Mouse (Mus musculus) adrenal gland, postnatal 25 days (tissue): Measurements from ENCODE around the gene Hdhd5. TPM values are rescaled to one million over a fixed set of nuclear protein-coding genes. Genes with fewer than 3 reads are reported as not detected.
A peak's percentile ranks its signal among the peaks of the same experiment; 100 is the strongest.

Source experiments
- DNase-seq: peaks from one replicate; pipeline ENCODE4 v3.0.0; 2021; ENCODE audit warnings: mixed read lengths
- long read RNA-seq: library from polyadenylated mRNA; stranded (forward); transcript quantifications from one replicate; pipeline ENCODE4 v2.0.0, GENCODE M21; 2021
- total RNA-seq: library from RNA; stranded (reverse); gene quantifications from 2 replicates; pipeline ENCODE4 v1.2.3, GENCODE M21; 2021

The Hdhd5 gene
- 28.5 and 37.4 TPM in 2 replicates for total RNA-seq
- long read RNA-seq, transcript Hdhd5-201 (8 exons, 1,928 nt), result major isoform, 32 of 47 reads
- long read RNA-seq, partial matches to known transcripts, result 5 of 47 reads
- long read RNA-seq, other reads (novel, unspliced or antisense), result 10 of 47 reads

- peak; percentile 97 for DNase-seq
These were observed at the start of gene Hdhd5 for GRCm38 (mm10) chr6:120531020-120531965. Hdhd5 (minus strand) TSS chr6:120531319.

GRCm38 (mm10) chr6:120580713-120581015 is 49.5 kb upstream of the Hdhd5 start:
- no peak for DNase-seq

DNA sequence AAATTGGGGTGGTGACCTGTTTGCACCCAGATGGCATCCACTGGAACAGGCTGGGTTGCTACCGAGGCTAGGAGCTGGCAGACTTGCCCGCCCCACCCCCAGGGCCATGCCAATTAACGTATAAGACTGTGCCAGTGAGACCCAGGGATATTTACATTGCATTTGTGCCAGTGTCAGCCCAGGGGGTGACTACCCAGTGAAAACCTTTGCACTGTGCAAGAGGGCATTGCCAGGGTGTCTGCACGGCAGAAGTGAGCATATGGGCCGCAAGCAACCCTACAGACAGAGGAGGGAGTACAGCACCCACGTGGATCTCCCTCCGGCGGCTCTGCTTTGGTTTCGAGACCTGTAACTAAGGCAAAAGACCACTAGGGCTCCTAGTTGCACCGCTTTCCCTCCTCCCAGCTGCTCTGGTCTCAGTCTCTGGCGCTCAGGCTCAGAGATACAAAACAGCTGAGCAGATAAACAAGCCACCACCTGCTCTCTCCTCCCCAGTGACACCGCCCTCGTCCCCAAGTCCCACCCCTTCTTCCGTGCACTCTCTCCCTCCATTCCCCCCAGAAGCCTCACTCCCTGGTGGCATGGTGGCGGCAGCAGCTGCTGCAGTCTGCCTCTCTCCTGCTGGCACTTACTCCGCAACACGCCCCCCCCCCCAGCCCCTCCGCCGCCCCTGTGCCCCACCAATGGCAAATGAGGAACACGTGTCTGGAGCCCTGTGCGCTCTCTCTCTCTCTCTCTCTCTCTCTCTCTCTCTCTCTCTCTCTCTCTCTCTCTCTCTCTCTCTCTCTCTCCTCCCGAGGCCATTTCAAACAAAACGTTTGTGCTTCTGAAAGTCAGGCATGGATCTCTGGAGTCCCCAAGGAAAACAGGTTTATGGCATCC is 49.0 kb upstream of the Hdhd5 start:
- peak; percentile 41 for DNase-seq

DNA sequence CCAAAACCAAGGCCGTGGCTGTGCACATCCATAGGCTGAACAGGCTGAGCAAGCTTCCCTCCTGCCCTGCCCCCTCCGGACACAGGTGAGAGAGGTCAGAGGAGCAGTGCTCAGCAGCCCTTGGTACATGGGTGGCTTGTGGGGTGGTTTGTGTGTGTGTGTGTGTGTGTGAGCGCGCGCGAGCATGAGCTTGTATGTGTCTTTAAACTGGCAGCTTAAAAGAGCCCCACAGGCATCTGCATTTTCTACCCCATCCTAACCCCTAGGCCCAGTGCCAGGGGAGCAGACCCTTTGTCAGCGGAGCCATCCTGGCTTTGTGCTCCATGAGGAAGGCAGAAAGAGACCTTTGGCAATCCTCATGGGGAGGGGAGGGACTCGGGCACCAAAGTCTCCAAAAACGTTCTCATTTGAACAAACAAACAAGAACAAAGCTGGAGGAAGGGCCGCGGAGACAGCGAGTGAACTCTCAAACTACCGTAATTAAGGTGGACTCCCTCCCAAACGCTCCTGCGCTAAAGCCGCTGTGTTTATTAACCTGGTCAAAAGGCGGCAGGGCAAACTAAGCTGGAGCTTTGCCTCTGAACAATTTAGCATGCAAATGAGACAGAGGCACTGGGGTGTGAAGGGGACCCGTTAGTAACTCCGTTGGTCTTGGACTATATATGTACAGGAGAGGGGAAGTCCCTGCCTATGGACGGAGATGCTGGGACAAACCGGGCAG is 48.2 kb upstream of the Hdhd5 start:
- no peak for DNase-seq

- no peak for DNase-seq
These were observed 47.4 kb upstream of the Hdhd5 start for GRCm38 (mm10) chr6:120578471-120578870.

DNA sequence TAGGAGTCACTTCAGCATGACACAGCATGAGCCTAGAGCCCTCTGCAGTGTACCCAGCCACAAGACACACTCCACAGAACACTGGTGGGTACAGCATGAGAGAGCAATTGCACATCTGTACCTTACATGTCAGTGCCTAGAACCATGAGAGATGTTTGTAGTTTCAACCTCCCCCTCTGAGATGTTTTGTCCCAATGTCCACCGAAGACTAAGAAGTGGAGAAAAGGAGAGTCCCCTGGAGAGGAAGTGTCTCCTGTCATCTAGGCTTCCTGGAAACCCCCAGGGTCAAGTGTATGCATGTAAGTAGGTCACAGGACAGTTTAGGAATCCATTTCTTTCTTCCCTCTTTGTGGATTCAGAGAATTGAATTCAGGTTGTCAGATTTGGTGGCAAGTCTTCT is 41.3 kb upstream of the Hdhd5 start:
- no peak for DNase-seq

GRCm38 (mm10) chr6:120568257-120568656 is 37.1 kb upstream of the Hdhd5 start:
- no peak for DNase-seq

GRCm38 (mm10) chr6:120566911-120567909 is 36.1 kb upstream of the Hdhd5 start:
- DNase-seq, result no peak

DNA sequence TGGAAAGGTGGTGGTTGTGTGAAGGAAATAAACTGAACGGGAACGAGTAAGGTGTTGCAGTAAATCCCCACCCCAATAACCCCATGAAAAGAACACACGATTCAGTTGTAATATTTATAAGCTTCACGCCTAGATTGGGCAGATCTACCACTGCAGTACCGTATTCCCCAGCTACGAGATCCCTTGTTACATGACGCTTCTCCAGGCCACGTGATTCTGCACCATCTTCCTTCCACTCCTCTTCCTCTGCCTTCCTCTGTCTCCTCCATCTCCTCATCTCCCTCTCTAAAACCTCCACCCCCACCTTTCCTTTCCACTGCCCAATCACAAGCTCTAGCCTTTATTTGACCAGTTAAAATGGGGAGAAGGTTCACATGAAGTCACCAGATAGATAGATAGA is 25.5 kb upstream of the Hdhd5 start:
- DNase-seq, result no peak

GRCm38 (mm10) chr6:120555983-120556567 is 25.0 kb upstream of the Hdhd5 start:
- DNase-seq, result no peak

DNA sequence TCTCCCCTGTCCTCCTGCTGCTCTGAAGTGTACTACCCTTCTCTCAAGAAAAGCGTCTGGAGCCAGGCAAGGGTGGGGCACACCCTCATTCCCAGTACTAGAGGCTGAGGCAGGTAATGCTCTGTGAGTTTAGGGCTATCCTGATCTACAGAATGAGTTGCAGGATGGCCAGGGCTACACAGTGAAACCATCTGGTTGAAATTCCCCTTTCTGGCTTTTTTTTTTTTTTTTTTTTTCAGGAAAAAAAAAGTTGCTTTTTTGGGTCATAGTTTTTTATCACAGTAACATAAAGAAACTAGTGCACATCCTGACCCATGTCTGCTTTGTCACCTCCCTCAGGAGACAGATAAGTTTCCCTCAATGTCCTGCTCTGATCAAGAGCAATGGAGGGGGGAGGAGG is 24.0 kb upstream of the Hdhd5 start:
- DNase-seq, result no peak

DNA sequence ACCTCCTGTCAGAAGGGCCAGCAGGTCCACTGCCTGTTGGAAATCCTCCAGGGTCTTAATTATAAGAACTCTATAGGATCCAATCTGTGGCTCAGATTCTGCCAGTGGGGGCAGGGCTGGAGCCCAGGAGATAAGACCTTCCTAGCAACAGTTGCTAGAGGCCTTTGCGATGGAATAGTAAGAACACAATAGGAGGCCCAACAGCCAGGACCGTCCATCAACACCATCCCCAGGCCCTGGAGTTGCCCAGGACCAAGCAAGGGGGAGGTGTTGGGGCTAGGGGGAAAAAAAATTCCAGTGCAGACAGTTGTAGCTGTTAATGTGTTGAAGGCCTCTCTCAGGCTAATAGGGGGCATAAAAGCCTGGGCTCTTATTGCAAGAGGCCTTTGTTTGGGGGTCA is 19.1 kb upstream of the Hdhd5 start:
- DNase-seq, result no peak

DNA sequence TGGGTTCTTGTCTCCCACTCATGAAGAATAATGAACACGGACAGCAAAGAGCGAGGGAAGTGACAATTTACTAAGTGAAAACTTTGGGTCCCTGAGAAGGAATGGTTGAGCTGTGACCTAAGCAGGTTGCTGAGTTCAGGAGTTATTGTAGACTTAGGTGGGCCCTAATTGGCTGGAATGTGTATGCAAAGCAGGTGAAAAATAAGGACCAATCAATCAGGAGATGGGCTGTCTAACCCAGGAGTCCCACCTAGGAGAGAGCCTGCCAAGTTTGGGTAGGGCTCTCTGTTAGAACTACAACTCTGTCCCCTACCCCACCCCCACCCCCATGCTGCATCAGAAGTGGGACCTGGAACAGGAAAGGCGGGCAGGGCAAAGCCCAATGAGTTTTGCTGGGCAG is 17.5 kb upstream of the Hdhd5 start:
- DNase-seq, result no peak

DNA sequence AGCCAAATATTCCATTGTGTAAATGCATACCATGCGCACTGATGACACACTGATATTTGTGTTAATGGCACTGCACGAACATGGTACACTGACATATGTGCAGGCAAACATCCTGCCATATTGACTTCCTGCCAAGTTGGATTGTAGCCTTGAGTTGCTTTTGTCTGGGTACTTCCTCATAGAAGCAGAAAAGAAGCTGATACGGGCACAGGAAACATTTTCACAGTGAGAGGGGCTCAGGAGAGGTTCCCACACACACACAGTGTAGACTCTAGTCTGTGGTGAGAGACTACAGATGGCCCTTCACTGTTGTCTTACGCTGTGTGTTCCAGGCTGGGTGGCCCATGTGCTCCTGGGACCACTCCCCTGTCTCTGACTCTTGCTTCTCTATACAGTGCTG is 15.9 kb upstream of the Hdhd5 start:
- no peak for DNase-seq

GRCm38 (mm10) chr6:120546292-120546691 is 15.2 kb upstream of the Hdhd5 start:
- DNase-seq, result no peak

GRCm38 (mm10) chr6:120542061-120542460 is 10.9 kb upstream of the Hdhd5 start:
- DNase-seq, result no peak

DNA sequence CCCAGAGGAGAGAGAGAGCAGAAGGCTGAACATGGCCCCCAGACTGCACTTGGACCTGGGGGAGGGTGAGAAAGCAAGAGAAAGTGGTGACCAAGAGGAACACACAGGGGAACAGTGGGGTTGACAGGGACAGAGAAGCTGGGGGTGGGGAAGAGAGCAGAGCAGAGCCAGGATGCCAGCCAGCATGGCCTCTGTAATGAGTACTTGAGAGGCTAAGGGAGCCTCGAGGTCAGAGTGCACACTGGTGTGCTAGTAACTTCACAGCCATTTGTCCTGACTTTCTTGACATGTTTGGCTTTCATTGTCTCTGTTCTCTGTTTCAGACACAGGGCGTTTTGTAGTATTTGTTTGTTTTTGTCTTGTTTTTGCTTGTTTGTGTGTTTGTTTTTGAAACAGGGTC is 10.3 kb upstream of the Hdhd5 start:
- DNase-seq, result no peak

GRCm38 (mm10) chr6:120539781-120540231 is 8.7 kb upstream of the Hdhd5 start:
- DNase-seq, result peak; percentile 56

DNA sequence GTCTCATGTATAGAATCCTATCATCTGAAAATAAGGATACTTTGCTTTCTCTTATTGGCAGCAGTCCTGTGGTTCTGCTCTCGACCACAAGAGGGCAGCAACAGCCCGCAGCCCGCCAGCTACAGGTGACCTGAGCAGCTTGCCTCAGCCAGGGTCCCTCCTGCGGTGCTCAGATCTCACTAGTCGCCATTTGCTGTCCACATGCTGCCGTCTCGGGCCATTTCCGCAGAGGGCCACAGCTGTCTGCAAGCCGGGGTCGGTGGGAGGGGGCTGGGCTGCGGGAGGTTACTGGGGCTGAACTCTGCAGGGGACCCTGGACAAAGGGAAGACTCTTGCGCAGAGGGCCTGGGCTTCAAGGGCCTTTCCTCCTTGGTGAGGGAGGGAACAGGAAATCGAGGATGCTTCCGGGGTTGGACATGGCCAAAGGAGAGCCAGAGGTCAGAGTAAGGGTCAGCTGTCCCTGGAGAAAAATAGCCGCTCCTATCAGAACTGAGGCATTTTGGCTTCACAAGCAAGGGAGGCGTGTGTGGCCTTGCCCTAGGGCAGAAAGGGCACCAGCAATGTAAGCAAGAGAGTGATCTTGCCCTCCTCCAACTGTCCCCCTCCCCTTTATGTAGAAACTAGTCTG is 8.1 kb upstream of the Hdhd5 start:
- DNase-seq, result peak; percentile 73

- DNase-seq, result no peak
These were observed 5.2 kb upstream of the Hdhd5 start for GRCm38 (mm10) chr6:120536337-120536736.
